Mouse (Mus musculus) lung, postnatal 0 days (tissue): Measurements from ENCODE around the gene Eml1.

ENCODE experiments used
- CTCF ChIP-seq: IDR thresholded peaks from 2 replicates; pipeline ENCODE4 v1.5.1; 2016; ENCODE audit warnings: antibody characterized with exemption, mild to moderate bottlenecking
- EP300 ChIP-seq: IDR thresholded peaks from 2 replicates; pipeline ENCODE4 v1.6.1; 2016; ENCODE audit warnings: antibody characterized with exemption, mild to moderate bottlenecking, control low read depth

- TF ChIP-seq CTCF (no peak), EP300 (no peak)
These were observed 208.6 kb downstream of the Eml1 start for GRCm38 (mm10) chr12:108579156-108579871.
